In genomic region chr2:163419346-163420045, GRCm38 (mm10) we compare ENCODE assay signal across 8 mouse cellular contexts. TPM values are rescaled to one million over a fixed set of nuclear protein-coding genes. Genes with fewer than 3 reads are reported as not detected.
DNase-seq lines count a peak whose midpoint lies in the region; ATAC-seq and TF ChIP-seq lines count a peak whose summit lies in the region.

No protein-coding gene starts in this region.

- TF ChIP-seq CTCF in kidney, adult 2 months (conservative IDR thresholded peaks at IDR 0.05; ENCODE audit: insufficient read depth, insufficient read length, low read depth, low read length): 0 out of 2 replicates have a peak, but pooled peaks have one; percentile 22
- TF ChIP-seq CTCF in spleen, adult 2 months (IDR thresholded peaks at IDR 0.05; ENCODE audit: extremely low read depth, insufficient read depth, insufficient read length, insufficient replicate concordance): 0 out of 2 replicates have a peak, but pooled peaks have one; percentile 17

- H3K27ac ChIP-seq in embryonic facial prominence, embryonic 13.5 days: peak overlapping the region; percentile 84
- peak overlapping the region; percentile 68 for H3K27ac ChIP-seq in kidney, adult 2 months (ENCODE audit: insufficient read depth, low read depth, low read length)
- peak overlapping the region; percentile 82 for H3K27ac ChIP-seq in limb, embryonic 12.5 days
- H3K27ac ChIP-seq in midbrain, embryonic 15.5 days: peak overlapping the region; percentile 87
- peak overlapping the region; percentile 92 for H3K27ac ChIP-seq in spleen, adult 2 months (ENCODE audit: insufficient read depth, low read length)

- peak overlapping the region; percentile 94 for H3K4me3 ChIP-seq in embryonic facial prominence, embryonic 13.5 days
- peak overlapping the region; percentile 97 for H3K4me3 ChIP-seq in kidney, adult 2 months (ENCODE audit: insufficient read depth, low read depth, low read length)
- peak overlapping the region; percentile 99 for H3K4me3 ChIP-seq in limb, embryonic 12.5 days (replicated peaks)
- H3K4me3 ChIP-seq in midbrain, embryonic 15.5 days: peak overlapping the region; percentile 100
- H3K4me3 ChIP-seq in spleen, adult 2 months (ENCODE audit: extremely low read depth, insufficient read depth, insufficient read length): peak overlapping the region; percentile 98

- peaks cover 5% of the 10 kb centered on the region for H3K36me3 ChIP-seq in embryonic facial prominence, embryonic 13.5 days
- H3K36me3 ChIP-seq in kidney, adult 2 months (ENCODE audit: control insufficient read depth, insufficient read depth, low read length): 0 out of 2 replicates have a peak, but pooled peaks cover 3% of the 10 kb centered on the region
- peaks cover 12% of the 10 kb centered on the region for H3K36me3 ChIP-seq in limb, embryonic 12.5 days
- 0 out of 2 replicates have a peak, but pooled peaks cover 2% of the 10 kb centered on the region for H3K36me3 ChIP-seq in midbrain, embryonic 15.5 days (replicated peaks)
- H3K36me3 ChIP-seq in spleen, adult 2 months (ENCODE audit: control insufficient read depth, insufficient read depth, low read length): peaks cover 3% of the 10 kb centered on the region; the same call in 1 of the 2 replicates

- ATAC-seq in embryonic facial prominence, embryonic 13.5 days (ENCODE audit: insufficient number of reproducible peaks, insufficient read depth, low FRiP score, low TSS enrichment, low read depth): peak; percentile 100
- peak; percentile 99 for ATAC-seq in limb, embryonic 12.5 days (ENCODE audit: insufficient number of reproducible peaks, insufficient read depth, low FRiP score, low TSS enrichment, low read depth)
- ATAC-seq in midbrain, embryonic 15.5 days (replicated peaks): peak; percentile 99

- peak; percentile 90 for TF ChIP-seq POLR2A in kidney, adult 2 months (IDR thresholded peaks at IDR 0.05; ENCODE audit: low read depth, low read length)
- TF ChIP-seq POLR2A in spleen, adult 2 months (IDR thresholded peaks at IDR 0.05; ENCODE audit: low read depth, low read length): peak; percentile 90

- peaks cover 24% of the 10 kb centered on the region for H3K4me1 ChIP-seq in embryonic facial prominence, embryonic 13.5 days
- H3K4me1 ChIP-seq in kidney, adult 2 months (ENCODE audit: control insufficient read depth, insufficient read depth, low read length): peaks cover 22% of the 10 kb centered on the region
- peaks cover 19% of the 10 kb centered on the region for H3K4me1 ChIP-seq in limb, embryonic 12.5 days (replicated peaks)
- peaks cover 34% of the 10 kb centered on the region for H3K4me1 ChIP-seq in midbrain, embryonic 15.5 days
- peaks cover 16% of the 10 kb centered on the region; the same call in 1 of the 2 replicates for H3K4me1 ChIP-seq in spleen, adult 2 months (ENCODE audit: control insufficient read depth, insufficient read depth, insufficient read length)

- under 1% methylated on average over 71 of the region's 71 CpGs for WGBS in embryonic facial prominence, embryonic 13.5 days
- WGBS in kidney, adult 2 months: under 1% methylated on average over 71 of the region's 71 CpGs
- WGBS in limb, embryonic 12.5 days: under 1% methylated on average over 71 of the region's 71 CpGs
- WGBS in midbrain, embryonic 15.5 days: under 1% methylated on average over 70 of the region's 71 CpGs
- under 1% methylated on average over 64 of the region's 71 CpGs for WGBS in spleen, adult 2 months

- H3K4me2 ChIP-seq in embryonic facial prominence, embryonic 13.5 days: peak overlapping the region; percentile 80
- H3K4me2 ChIP-seq in limb, embryonic 12.5 days: peak overlapping the region; percentile 77
- peak overlapping the region; percentile 84 for H3K4me2 ChIP-seq in midbrain, embryonic 15.5 days

- no peaks in the 10 kb centered on the region for H3K27me3 ChIP-seq in embryonic facial prominence, embryonic 13.5 days
- H3K27me3 ChIP-seq in kidney, adult 2 months (replicated peaks; ENCODE audit: control insufficient read depth, insufficient read depth, low read length): no peaks in the 10 kb centered on the region
- H3K27me3 ChIP-seq in limb, embryonic 12.5 days: no peaks in the 10 kb centered on the region
- H3K27me3 ChIP-seq in midbrain, embryonic 15.5 days (replicated peaks): no peaks in the 10 kb centered on the region
- H3K27me3 ChIP-seq in spleen, adult 2 months (ENCODE audit: control insufficient read depth, insufficient read depth, low read length): no peaks in the 10 kb centered on the region

- H3K9ac ChIP-seq in embryonic facial prominence, embryonic 13.5 days: peak overlapping the region; percentile 94
- H3K9ac ChIP-seq in limb, embryonic 12.5 days (replicated peaks): peak overlapping the region; percentile 88
- H3K9ac ChIP-seq in midbrain, embryonic 15.5 days: peak overlapping the region; percentile 90

- DNase-seq in 3134 (ENCODE audit: extremely low read depth, insufficient read length, low spot score): peak; percentile 99
- peak; percentile 99 to 100 for DNase-seq in adrenal gland, postnatal 36 days
- peak; percentile 99 to 100 for DNase-seq in heart, adult 18-20 months
- DNase-seq in kidney, adult 2 months: peak; percentile 100
- peak; percentile 98 to 99 for DNase-seq in spleen, adult 2 months (ENCODE audit: low read depth in 1 of 2, low spot score in 2 of 2)

- H3K9me3 ChIP-seq in embryonic facial prominence, embryonic 13.5 days: no peaks in the 10 kb centered on the region
- no peaks in the 10 kb centered on the region for H3K9me3 ChIP-seq in limb, embryonic 12.5 days
- no peaks in the 10 kb centered on the region for H3K9me3 ChIP-seq in midbrain, embryonic 15.5 days

RNA-seq across cellular contexts. Expression of gene Oser1, which starts 5.0 kb away (rescaled TPM):
- 10 to 100 TPM; 37.2 to 43.4 TPM for total RNA-seq in adrenal gland, postnatal 36 days (2021)
- polyA plus RNA-seq in embryonic facial prominence, embryonic 13.5 days (2015; fragmentation: Nextera tagmentation; extraction: Ambion mirVana): 92.1 and 99.5 TPM in 2 replicates
- total RNA-seq in heart, adult 18-20 months (2021): 10 to 100 TPM; 17.5 to 30.0 TPM
- polyA plus RNA-seq in kidney, adult 2 months (2012; rRNA removed): 11.5 and 13.9 TPM in 2 replicates
- polyA plus RNA-seq in limb, embryonic 12.5 days (2016; fragmentation: Nextera tagmentation; extraction: Ambion mirVana): 85.1 and 91.8 TPM in 2 replicates
- 73.1 and 78.7 TPM in 2 replicates for polyA plus RNA-seq in midbrain, embryonic 15.5 days (2015; fragmentation: Nextera tagmentation; extraction: Ambion mirVana)
- 8.3 and 9.0 TPM in 2 replicates for polyA plus RNA-seq in spleen, adult 2 months (2012; rRNA removed)

RNA-seq across cellular contexts. Expression of gene Gdap1l1, which starts 18.8 kb away (rescaled TPM):
- total RNA-seq in adrenal gland, postnatal 36 days (2021): 1 to 10 TPM; 2.8 to 3.1 TPM
- polyA plus RNA-seq in embryonic facial prominence, embryonic 13.5 days (2015; fragmentation: Nextera tagmentation; extraction: Ambion mirVana): 1.9 and 2.8 TPM in 2 replicates
- not detected for total RNA-seq in heart, adult 18-20 months (2021)
- polyA plus RNA-seq in kidney, adult 2 months (2012; rRNA removed): 0.31 and 0.38 TPM in 2 replicates
- polyA plus RNA-seq in limb, embryonic 12.5 days (2016; fragmentation: Nextera tagmentation; extraction: Ambion mirVana): 0.40 and 0.59 TPM in 2 replicates
- 145 and 146 TPM in 2 replicates for polyA plus RNA-seq in midbrain, embryonic 15.5 days (2015; fragmentation: Nextera tagmentation; extraction: Ambion mirVana)
- 0.14 and 0.19 TPM in 2 replicates for polyA plus RNA-seq in spleen, adult 2 months (2012; rRNA removed)

RNA-seq across cellular contexts. Expression of gene Jph2, which starts 21.7 kb away (rescaled TPM):
- 1 to 10 TPM; 3.4 to 5.3 TPM for total RNA-seq in adrenal gland, postnatal 36 days (2021)
- 0.45 and 0.72 TPM in 2 replicates for polyA plus RNA-seq in embryonic facial prominence, embryonic 13.5 days (2015; fragmentation: Nextera tagmentation; extraction: Ambion mirVana)
- 100 to 1,000 TPM; 393 to 402 TPM for total RNA-seq in heart, adult 18-20 months (2021)
- 3.1 and 3.8 TPM in 2 replicates for polyA plus RNA-seq in kidney, adult 2 months (2012; rRNA removed)
- 1.6 and 2.2 TPM in 2 replicates for polyA plus RNA-seq in limb, embryonic 12.5 days (2016; fragmentation: Nextera tagmentation; extraction: Ambion mirVana)
- 0.93 and 0.94 TPM in 2 replicates for polyA plus RNA-seq in midbrain, embryonic 15.5 days (2015; fragmentation: Nextera tagmentation; extraction: Ambion mirVana)
- polyA plus RNA-seq in spleen, adult 2 months (2012; rRNA removed): 2.9 and 4.3 TPM in 2 replicates

RNA-seq across cellular contexts. Expression of gene Fitm2, which starts 52.9 kb away (rescaled TPM):
- 10 to 100 TPM; 83.6 to 87.8 TPM for total RNA-seq in adrenal gland, postnatal 36 days (2021)
- 9.7 and 10.0 TPM in 2 replicates for polyA plus RNA-seq in embryonic facial prominence, embryonic 13.5 days (2015; fragmentation: Nextera tagmentation; extraction: Ambion mirVana)
- total RNA-seq in heart, adult 18-20 months (2021): 100 to 1,000 TPM; 203 to 216 TPM
- 19.9 and 21.9 TPM in 2 replicates for polyA plus RNA-seq in kidney, adult 2 months (2012; rRNA removed)
- polyA plus RNA-seq in limb, embryonic 12.5 days (2016; fragmentation: Nextera tagmentation; extraction: Ambion mirVana): 10.2 TPM in 2 replicates
- polyA plus RNA-seq in midbrain, embryonic 15.5 days (2015; fragmentation: Nextera tagmentation; extraction: Ambion mirVana): 16.5 and 17.0 TPM in 2 replicates
- polyA plus RNA-seq in spleen, adult 2 months (2012; rRNA removed): 3.7 and 4.1 TPM in 2 replicates

Comparison
In these comparisons a context has a peak if more than half of its experiments do, and no peak if none do; other contexts are left out.
1. Peak in every context shown above with its lines: DNase-seq, ATAC-seq, H3K4me3 ChIP-seq and H3K27ac ChIP-seq.
2. RNA of gene Gdap1l1, which starts 18.8 kb away (polyA plus RNA-seq): 145 to 146 TPM in midbrain, embryonic 15.5 days; 1.9 to 2.8 TPM in embryonic facial prominence, embryonic 13.5 days, 0.40 to 0.59 TPM in limb, embryonic 12.5 days, 0.31 to 0.38 TPM in kidney, adult 2 months and 0.14 to 0.19 TPM in spleen, adult 2 months; every median in the first group is over 10 times any median in the second.